Mouse (Mus musculus): ENCODE results near the gene Vmn1r55. TPM values are rescaled to one million over a fixed set of nuclear protein-coding genes. Genes with fewer than 3 reads are reported as not detected.
"Not testable (repeated sequence)": the region's sequence is repeated elsewhere in the genome, so short reads cannot be mapped to it uniquely, and the experiment has no call there.

The Vmn1r55 gene
- total RNA-seq (2017): not detected in 2 replicates

GRCm38 (mm10) chr7:5149570-5149969 is at the start of gene Vmn1r55:
Gene Vmn1r55 (minus strand): TSS chr7:5149670.
- not testable (repeated sequence) for ATAC-seq (replicated peaks; ENCODE audit: low read depth, poor library complexity, severe bottlenecking)

GRCm38 (mm10) chr7:5196647-5197046 is 47.2 kb upstream of the Vmn1r55 start, which contains the start of gene Vmn1r56:
Gene Vmn1r56 (minus strand): TSS chr7:5196747.
- ATAC-seq (replicated peaks; ENCODE audit: low read depth, poor library complexity, severe bottlenecking): not testable (repeated sequence)

GRCm38 (mm10) chr7:5125549-5126406 is 23.7 kb downstream of the Vmn1r55 start, which contains the start of gene Rasl2-9:
Gene Rasl2-9 (minus strand): TSS chr7:5125950.
- ATAC-seq (replicated peaks; ENCODE audit: low read depth, poor library complexity, severe bottlenecking): peak; percentile 100

- no peak for ATAC-seq (replicated peaks; ENCODE audit: low read depth, poor library complexity, severe bottlenecking)
Measured at GRCm38 (mm10) chr7:5125078-5125477, 24.4 kb downstream of the Vmn1r55 start.

GRCm38 (mm10) chr7:5116850-5117249 is 32.6 kb downstream of the Vmn1r55 start, which contains the start of gene Rfpl4:
Gene Rfpl4 (minus strand): TSS chr7:5116950.
- no peak for ATAC-seq (replicated peaks; ENCODE audit: low read depth, poor library complexity, severe bottlenecking)

GRCm38 (mm10) chr7:5112701-5113100 is 36.8 kb downstream of the Vmn1r55 start:
- ATAC-seq (replicated peaks; ENCODE audit: low read depth, poor library complexity, severe bottlenecking): no peak

GRCm38 (mm10) chr7:5109301-5109700 is 40.2 kb downstream of the Vmn1r55 start:
- ATAC-seq (replicated peaks; ENCODE audit: low read depth, poor library complexity, severe bottlenecking): no peak

- no peak for ATAC-seq (replicated peaks; ENCODE audit: low read depth, poor library complexity, severe bottlenecking)
Measured at GRCm38 (mm10) chr7:5108272-5108671, 41.2 kb downstream of the Vmn1r55 start.

GRCm38 (mm10) chr7:5102564-5102963 is 46.9 kb downstream of the Vmn1r55 start:
- no peak for ATAC-seq (replicated peaks; ENCODE audit: low read depth, poor library complexity, severe bottlenecking)

GRCm38 (mm10) chr7:5101066-5101663 is 48.3 kb downstream of the Vmn1r55 start:
- ATAC-seq (replicated peaks; ENCODE audit: low read depth, poor library complexity, severe bottlenecking): peak; percentile 97

GRCm38 (mm10) chr7:5099796-5100195 is 49.7 kb downstream of the Vmn1r55 start:
- no peak for ATAC-seq (replicated peaks; ENCODE audit: low read depth, poor library complexity, severe bottlenecking)

GRCm38 (mm10) chr7:5098769-5099168 is 50.7 kb downstream of the Vmn1r55 start:
- no peak for ATAC-seq (replicated peaks; ENCODE audit: low read depth, poor library complexity, severe bottlenecking)

- ATAC-seq (replicated peaks; ENCODE audit: low read depth, poor library complexity, severe bottlenecking): no peak
Measured at GRCm38 (mm10) chr7:5092831-5093510, 56.5 kb downstream of the Vmn1r55 start.

GRCm38 (mm10) chr7:5092381-5092780 is 57.1 kb downstream of the Vmn1r55 start:
- ATAC-seq (replicated peaks; ENCODE audit: low read depth, poor library complexity, severe bottlenecking): no peak

- ATAC-seq (replicated peaks; ENCODE audit: low read depth, poor library complexity, severe bottlenecking): no peak
Measured at GRCm38 (mm10) chr7:5091008-5091728, 58.3 kb downstream of the Vmn1r55 start.

GRCm38 (mm10) chr7:5089853-5090252 is 59.6 kb downstream of the Vmn1r55 start:
- ATAC-seq (replicated peaks; ENCODE audit: low read depth, poor library complexity, severe bottlenecking): no peak

- no peak for ATAC-seq (replicated peaks; ENCODE audit: low read depth, poor library complexity, severe bottlenecking)
Measured at GRCm38 (mm10) chr7:5087886-5088285, 61.6 kb downstream of the Vmn1r55 start.

GRCm38 (mm10) chr7:5086921-5087440 is 62.5 kb downstream of the Vmn1r55 start:
- ATAC-seq (replicated peaks; ENCODE audit: low read depth, poor library complexity, severe bottlenecking): no peak

- peak; percentile 47 for ATAC-seq (replicated peaks; ENCODE audit: low read depth, poor library complexity, severe bottlenecking)
Measured at GRCm38 (mm10) chr7:5085512-5085911, 64.0 kb downstream of the Vmn1r55 start.

Measured in common myeloid progenitor, adult 5-6 weeks (primary cell).